Mouse (Mus musculus) cerebellum, postnatal 14 days (tissue): ENCODE data around the gene Ascc3.

Experiments
- DNase-seq, 2 experiments: peaks; one replicate each; pipeline ENCODE4 v3.0.0; 2021; ENCODE audit warnings: mixed read lengths in 2 of 2

The Ascc3 gene

DNA sequence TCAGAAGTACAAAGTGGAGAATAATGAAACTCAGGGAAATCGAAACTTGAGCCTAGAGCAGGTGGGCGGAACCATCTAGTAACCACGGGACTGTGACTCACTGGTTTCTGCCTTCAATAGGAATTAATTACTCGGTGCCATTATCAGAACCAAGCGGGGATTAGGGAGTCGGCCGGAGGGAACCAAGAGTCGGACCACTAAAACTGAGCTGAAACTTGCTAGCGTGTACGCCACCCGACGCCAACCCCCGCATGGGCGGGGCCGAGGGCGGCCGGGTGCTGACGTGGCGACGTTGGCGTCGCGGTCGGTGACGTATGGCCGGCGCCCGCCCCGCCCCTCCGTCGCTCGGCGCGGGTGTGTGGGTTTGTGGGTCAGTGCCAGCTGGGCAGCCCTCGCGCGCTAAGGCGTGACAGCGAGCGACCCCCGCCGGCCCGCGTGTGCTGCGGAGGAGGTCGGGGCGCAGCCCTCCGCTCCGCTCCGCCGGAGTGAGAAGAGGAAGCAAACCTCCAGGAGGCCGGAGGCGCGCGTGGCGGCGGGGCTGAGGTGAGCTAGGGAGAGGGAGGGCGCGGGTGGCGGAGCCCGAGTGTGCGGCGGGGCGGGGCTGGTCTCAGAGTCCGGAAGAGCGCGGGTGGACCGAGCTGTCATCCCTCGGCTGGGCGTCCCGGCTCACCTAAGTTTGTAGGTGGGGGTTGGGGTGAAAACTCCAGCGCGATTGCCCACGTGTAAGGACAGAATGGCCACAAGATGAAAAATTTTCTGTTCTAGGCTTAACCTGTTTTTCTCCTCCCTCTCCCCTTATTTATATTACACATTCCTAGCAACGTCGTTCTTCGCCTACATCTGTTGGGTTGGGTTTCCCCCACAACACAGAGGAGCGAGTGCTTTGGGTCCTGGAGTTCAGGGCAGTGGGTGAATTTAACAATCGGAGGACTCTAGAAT, at the start of gene Ascc3:
Ascc3 (plus strand) TSS at position 315 of the 939 bp plus-strand sequence.
- DNase-seq, result peak; percentile 94 to 96

GRCm38 (mm10) chr10:50584721-50585120, 7.7 kb upstream of the Ascc3 start:
- DNase-seq, result no peak

- DNase-seq, result no peak
Observed at GRCm38 (mm10) chr10:50586556-50586955, 5.9 kb upstream of the Ascc3 start.

DNA sequence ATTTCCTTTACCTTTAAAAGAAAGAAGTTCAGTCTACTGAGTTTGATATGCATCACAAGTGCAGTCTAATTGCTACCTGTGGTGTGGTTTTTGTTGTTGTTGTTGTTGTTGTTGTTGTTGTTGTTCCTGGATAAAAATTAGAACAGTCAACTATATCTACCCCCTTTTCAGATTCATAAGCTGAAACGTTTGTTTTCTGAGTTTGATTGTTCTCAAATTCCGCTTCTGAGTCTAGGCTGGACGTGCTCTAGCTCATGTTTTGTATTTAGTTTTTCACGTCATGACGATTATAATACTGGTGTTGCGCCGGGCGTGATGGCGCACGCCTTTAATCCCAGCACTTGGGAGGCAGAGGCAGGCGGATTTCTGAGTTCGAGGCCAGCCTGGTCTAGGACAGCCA, 902 bp downstream of the Ascc3 start:
- DNase-seq, result no peak

GRCm38 (mm10) chr10:50595340-50595739, 2.9 kb downstream of the Ascc3 start:
- DNase-seq, result no peak

DNA sequence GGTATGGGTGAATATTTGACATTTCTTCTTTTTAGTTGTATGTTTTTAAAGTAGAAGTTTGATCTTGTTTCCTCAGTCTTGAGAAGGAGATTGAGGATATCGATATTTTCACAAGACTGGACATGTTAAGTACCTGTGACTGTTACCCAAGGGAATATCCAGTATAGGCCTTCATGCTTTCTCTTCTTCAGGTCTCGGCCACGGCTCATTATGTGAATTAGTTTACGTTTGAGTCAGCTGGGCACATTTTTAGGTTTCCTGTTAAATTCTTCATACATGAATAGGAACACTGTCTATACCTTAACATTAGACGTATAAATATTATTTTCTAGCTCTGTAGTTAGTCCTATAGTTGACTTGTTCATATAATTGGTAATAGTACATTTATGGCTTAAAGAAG, 12.4 kb downstream of the Ascc3 start:
- no peak for DNase-seq

GRCm38 (mm10) chr10:50613840-50614239, 21.4 kb downstream of the Ascc3 start:
- DNase-seq, result no peak

DNA sequence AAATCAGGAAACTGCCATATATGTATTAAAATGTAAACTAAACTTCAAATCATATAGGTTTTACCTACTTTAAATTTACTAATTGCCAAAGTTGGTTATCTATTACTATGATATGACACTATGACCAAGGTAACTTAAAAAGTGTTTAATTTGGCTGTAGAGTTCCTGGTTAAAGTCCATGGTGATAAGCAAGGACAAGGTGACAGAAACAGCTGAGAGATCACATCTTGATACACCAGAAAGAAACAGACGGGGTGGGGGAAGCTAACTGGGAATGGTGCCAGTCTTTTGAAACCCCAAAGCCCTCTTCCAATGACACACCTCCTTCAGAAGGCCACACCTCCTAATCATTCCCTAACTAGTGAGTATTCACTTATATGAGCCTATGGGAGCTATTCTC, 33.4 kb downstream of the Ascc3 start:
- no peak for DNase-seq

- no peak for DNase-seq
Observed at GRCm38 (mm10) chr10:50639607-50640006, 47.1 kb downstream of the Ascc3 start.

DNA sequence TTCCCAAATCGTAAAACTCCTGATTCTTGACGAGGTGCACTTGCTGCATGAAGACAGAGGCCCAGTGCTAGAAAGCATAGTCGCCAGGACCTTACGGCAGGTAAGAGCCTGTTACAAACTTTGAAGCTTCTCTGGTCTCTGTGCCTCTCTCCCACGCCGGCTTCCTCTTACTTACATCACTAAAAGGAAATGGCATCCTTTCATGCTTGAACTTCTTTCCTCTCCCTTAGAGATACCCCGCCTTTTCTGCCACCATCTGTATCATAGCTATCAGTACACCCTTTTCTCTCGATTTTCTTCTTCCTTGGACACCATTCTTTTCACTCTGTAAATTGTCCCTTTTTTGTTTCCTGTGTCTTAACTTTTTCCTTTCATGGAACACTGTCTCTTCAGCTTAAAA, 58.1 kb downstream of the Ascc3 start:
- DNase-seq, result no peak

- DNase-seq, result no peak
Observed at GRCm38 (mm10) chr10:50653551-50653950, 61.1 kb downstream of the Ascc3 start.

DNA sequence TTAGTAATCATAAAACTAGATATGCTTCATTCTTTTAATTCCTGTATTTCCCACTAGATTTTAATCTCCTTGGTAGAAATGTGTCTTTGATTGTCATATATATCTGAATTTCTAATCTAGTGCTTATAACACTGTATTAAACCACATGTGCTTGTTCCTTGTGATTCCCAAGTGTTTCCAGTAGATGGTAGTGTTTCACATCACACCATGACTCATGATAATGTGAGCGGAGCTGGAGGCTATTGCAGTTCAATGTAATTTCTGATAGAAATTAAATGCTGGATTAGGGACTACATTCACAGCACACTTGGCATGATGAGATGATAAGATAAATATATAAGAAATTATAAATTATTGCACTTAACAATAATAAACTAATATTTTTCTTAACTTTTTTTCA, 64.9 kb downstream of the Ascc3 start:
- peak; percentile 25 to 46 for DNase-seq

DNA sequence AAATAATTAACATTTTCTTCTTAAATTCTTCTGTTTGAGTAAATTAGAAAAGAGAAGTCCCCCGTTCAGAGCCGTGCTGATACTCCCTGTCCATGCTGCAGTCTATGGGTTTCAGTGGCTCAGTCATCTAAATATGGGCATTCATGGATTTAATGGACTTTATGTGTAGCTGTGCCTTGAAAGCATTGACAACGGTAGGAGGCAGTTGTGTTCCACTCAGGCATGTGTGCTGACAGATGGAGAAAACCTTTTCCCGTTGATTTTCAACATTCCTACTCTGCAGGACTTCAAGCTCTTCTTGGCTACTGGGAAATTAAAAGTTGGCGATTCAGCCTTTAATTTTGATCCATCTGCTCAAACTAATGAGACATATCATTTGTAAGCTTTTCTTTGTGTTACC, 79.0 kb downstream of the Ascc3 start:
- peak; percentile 58 to 82 for DNase-seq

DNA sequence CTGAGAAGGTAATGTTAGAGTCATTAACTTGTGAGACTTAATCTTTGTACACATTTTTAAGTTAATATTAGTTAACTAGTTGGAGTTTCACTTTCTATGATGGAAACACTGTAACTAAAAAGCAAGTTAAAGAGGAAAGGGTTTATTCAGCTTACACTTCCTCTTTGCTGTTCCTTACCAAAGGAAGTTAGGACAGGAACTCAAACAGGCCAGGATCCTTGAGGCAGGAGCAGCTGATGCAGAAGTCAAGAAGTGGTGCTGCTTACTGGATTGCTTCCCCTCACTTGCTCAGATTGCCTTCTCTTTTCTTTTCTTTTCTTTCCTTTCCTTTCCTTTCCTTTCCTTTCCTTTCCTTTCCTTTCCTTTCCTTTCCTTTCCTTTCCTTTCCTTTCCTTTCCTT, 97.9 kb downstream of the Ascc3 start:
- no peak for DNase-seq

DNA sequence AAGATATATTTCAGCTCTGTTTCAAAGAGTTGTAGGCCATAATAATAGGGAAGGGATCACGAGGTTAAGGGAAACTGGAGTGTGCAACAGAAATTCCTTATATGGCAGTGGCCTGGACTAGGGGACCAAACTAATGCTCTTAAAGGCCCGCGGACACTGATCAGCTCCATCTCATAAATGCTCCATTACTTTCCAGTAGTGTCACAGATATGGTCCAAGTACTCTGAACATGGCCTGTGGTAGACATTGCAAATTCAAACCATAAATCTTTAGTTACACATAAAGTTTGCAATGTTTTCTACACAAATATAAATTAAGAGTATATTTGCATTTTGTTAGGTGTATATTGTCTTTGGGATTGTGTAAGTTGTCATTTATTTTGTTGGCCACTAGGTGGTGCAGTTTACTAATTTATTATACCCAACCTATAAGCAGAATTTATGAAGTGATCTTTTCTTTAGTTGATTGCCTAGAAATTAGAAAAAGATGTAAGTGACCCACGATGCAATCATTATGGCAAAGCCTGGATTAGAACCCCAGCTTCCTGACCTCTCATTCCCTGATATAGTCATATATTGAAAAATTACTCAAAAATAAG, 106.5 kb downstream of the Ascc3 start:
- DNase-seq, result peak in 1 of 2 experiments; percentile 36

- no peak for DNase-seq
Observed at GRCm38 (mm10) chr10:50701736-50702135, 109.3 kb downstream of the Ascc3 start.

DNA sequence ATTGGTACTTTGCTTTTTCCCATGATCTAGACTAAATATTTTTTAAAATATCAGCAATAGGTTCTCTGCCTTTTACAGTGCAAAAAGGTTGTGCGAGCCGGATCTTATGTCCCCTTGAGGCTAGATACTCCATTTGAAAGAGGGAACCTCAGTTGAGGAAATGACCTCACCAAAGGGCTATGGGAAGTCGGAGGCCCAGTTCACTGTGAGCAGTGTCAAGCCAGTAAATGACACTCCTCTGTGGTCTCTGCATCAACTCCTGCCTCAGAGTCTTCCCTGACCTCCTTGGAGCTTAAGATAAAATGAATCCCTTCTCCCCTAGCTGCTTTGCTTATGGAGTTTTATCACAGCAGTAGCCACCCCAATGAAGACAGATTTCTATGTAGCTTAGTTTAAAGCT, 109.9 kb downstream of the Ascc3 start:
- no peak for DNase-seq

GRCm38 (mm10) chr10:50704202-50704601, 111.7 kb downstream of the Ascc3 start:
- peak; percentile 69 to 70 for DNase-seq

DNA sequence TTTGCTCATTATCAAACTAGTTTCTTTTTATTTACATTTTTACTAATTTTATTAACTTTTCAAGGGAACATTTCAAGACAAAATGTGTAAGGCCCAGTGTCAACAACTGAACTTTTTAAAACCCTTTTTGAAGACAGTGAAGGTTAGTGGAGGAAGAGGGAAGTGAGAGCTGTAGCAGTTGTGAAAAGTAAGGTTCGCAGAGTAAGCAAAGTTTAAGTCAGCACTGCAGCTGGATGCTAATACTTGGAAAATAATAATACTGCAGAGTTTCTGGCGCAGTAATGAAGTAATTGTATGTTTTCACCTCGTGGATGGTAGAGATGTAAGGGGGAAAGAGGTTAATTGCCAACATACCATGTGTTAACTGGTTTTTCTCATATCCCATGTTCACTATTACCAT, 112.4 kb downstream of the Ascc3 start:
- no peak for DNase-seq

DNA sequence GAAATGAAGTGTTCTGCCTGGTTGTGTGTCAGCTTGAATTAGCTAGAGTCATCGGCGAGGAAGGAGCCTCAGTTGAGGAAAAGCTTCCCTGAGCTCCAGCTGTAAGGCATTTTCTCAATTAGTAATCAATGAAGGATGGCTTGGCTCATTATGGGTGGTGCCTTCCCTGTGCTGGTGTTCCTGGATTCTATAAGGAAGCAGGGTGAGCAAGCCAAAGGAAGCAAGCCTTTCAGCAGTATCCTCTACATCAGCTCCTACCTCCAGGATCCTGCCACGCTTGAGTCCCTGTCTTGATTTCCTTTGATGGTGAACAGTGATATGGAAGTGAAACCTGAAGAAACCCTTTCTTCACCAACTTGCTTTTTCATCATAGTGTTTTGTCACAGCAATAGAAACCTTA, 118.8 kb downstream of the Ascc3 start:
- DNase-seq, result peak in 1 of 2 experiments; percentile 25

GRCm38 (mm10) chr10:50711765-50712164, 119.3 kb downstream of the Ascc3 start:
- DNase-seq, result peak; percentile 21 to 63

- DNase-seq, result no peak
Observed at GRCm38 (mm10) chr10:50733459-50733858, 141.0 kb downstream of the Ascc3 start.

GRCm38 (mm10) chr10:50762069-50762468, 169.6 kb downstream of the Ascc3 start:
- no peak for DNase-seq

DNA sequence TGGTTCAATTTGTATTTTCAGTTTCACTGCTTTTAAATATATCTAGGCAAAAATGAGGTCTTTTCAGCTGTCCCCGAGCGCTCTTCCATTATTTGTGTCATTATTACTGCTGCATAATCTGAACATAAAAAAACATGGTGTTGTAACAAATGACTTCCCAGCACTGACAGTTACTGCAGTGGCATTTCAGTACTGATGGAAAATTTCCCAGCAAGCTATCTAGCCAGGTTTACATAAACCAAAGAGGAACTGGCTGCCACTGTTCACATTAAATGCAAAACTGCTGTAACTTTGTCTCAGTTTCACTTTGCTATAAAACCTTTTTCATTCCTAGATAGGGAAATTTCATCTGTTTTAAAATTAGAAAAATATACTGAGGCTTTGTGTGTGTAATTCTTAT, 170.5 kb downstream of the Ascc3 start:
- DNase-seq, result no peak
